Mouse (Mus musculus): ENCODE data around the gene Dcaf12. TPM values are rescaled to one million over a fixed set of nuclear protein-coding genes. Genes with fewer than 3 reads are reported as not detected.

The Dcaf12 gene
- polyA plus RNA-seq, 1 experiment: 30.9 TPM

GRCm38 (mm10) chr4:41293907-41294306 lies 20.8 kb downstream of the Dcaf12 start:
- peaks cover 17% of the 10 kb centered on the region for H3K36me3 ChIP-seq (ENCODE audit: control insufficient read depth, insufficient read depth, low read length)

DNA sequence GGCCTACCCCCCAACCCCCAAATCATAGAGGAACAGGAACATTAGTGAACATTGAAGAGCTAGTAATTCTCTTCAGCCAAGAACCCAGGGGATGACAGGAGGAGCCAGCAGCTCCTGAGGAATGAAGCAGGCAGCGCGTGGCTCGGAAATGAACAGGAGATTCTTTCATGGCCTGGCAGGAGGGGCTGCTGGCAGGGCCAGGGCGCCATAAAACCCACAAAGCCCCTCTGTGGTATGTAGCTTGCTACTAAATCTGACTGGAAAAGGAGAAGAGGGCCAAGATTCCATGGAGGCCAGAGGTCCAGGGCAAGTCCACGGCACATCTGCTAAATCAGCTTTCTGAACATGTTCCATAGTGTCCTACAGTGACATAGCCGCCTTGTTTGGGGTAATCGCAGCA lies 24.9 kb downstream of the Dcaf12 start:
- TF ChIP-seq POLR2A (IDR thresholded peaks at IDR 0.05; ENCODE audit: low read depth, low read length) (no peak), CTCF (conservative IDR thresholded peaks at IDR 0.05; ENCODE audit: insufficient read depth, insufficient read length, low read depth, low read length) (no peak)
- H3K36me3 ChIP-seq (ENCODE audit: control insufficient read depth, insufficient read depth, low read length): peaks cover 7% of the 10 kb centered on the region
- H3K4me1 ChIP-seq (ENCODE audit: control insufficient read depth, insufficient read depth, low read length): peaks cover 2% of the 10 kb centered on the region; the same call in 1 of the 2 replicates
- 44% methylated on average over 7 of the region's 7 CpGs for WGBS
- no peak overlapping the region for H3K4me3 ChIP-seq (ENCODE audit: insufficient read depth, low read depth, low read length)
- no peak overlapping the region for H3K27ac ChIP-seq (ENCODE audit: insufficient read depth, low read depth, low read length)
- peak; percentile 32 for DNase-seq
- no peaks in the 10 kb centered on the region for H3K27me3 ChIP-seq (replicated peaks; ENCODE audit: control insufficient read depth, insufficient read depth, low read length)

More at GRCm38 (mm10) chr4:41293907-41294306, 20.8 kb downstream of the Dcaf12 start:
- no peak for DNase-seq
- no peaks in the 10 kb centered on the region for H3K4me1 ChIP-seq (ENCODE audit: control insufficient read depth, insufficient read depth, low read length)
- no peak overlapping the region for H3K4me3 ChIP-seq (ENCODE audit: insufficient read depth, low read depth, low read length)
- WGBS: 75% methylated on average over 4 of the region's 4 CpGs
- H3K27me3 ChIP-seq (replicated peaks; ENCODE audit: control insufficient read depth, insufficient read depth, low read length): no peaks in the 10 kb centered on the region
- no peak overlapping the region for H3K27ac ChIP-seq (ENCODE audit: insufficient read depth, low read depth, low read length)
- TF ChIP-seq POLR2A (IDR thresholded peaks at IDR 0.05; ENCODE audit: low read depth, low read length) (no peak), CTCF (conservative IDR thresholded peaks at IDR 0.05; ENCODE audit: insufficient read depth, insufficient read length, low read depth, low read length) (no peak)

- DNase-seq: peak; percentile 62
- 13% methylated on average over 3 of the region's 3 CpGs for WGBS
These were observed 28.3 kb downstream of the Dcaf12 start for GRCm38 (mm10) chr4:41286420-41286819.

GRCm38 (mm10) chr4:41284087-41284486 lies 30.6 kb downstream of the Dcaf12 start:
- H3K4me3 ChIP-seq (ENCODE audit: insufficient read depth, low read depth, low read length): no peak overlapping the region
- no peaks in the 10 kb centered on the region for H3K27me3 ChIP-seq (replicated peaks; ENCODE audit: control insufficient read depth, insufficient read depth, low read length)
- H3K4me1 ChIP-seq (ENCODE audit: control insufficient read depth, insufficient read depth, low read length): peaks cover 2% of the 10 kb centered on the region; the same call in 1 of the 2 replicates
- no peak for DNase-seq
- no peak for TF ChIP-seq POLR2A (IDR thresholded peaks at IDR 0.05; ENCODE audit: low read depth, low read length)
- TF ChIP-seq CTCF (conservative IDR thresholded peaks at IDR 0.05; ENCODE audit: insufficient read depth, insufficient read length, low read depth, low read length): no peak
- 76% methylated on average over 2 of the region's 2 CpGs for WGBS
- no peaks in the 10 kb centered on the region for H3K36me3 ChIP-seq (ENCODE audit: control insufficient read depth, insufficient read depth, low read length)
- no peak overlapping the region for H3K27ac ChIP-seq (ENCODE audit: insufficient read depth, low read depth, low read length)

More at GRCm38 (mm10) chr4:41286420-41286819, 28.3 kb downstream of the Dcaf12 start:
- Histone ChIP-seq H3K4me3 (ENCODE audit: insufficient read depth, low read depth, low read length) (no peak overlapping the region), H3K27ac (ENCODE audit: insufficient read depth, low read depth, low read length) (no peak overlapping the region), H3K36me3 (ENCODE audit: control insufficient read depth, insufficient read depth, low read length) (no peaks in the 10 kb centered on the region; the same call in 1 of the 2 replicates), H3K27me3 (replicated peaks; ENCODE audit: control insufficient read depth, insufficient read depth, low read length) (no peaks in the 10 kb centered on the region), H3K4me1 (ENCODE audit: control insufficient read depth, insufficient read depth, low read length) (peaks cover 2% of the 10 kb centered on the region; the same call in 1 of the 2 replicates)
- TF ChIP-seq CTCF (conservative IDR thresholded peaks at IDR 0.05; ENCODE audit: insufficient read depth, insufficient read length, low read depth, low read length) (peak; percentile 37), POLR2A (IDR thresholded peaks at IDR 0.05; ENCODE audit: low read depth, low read length) (no peak)

DNA sequence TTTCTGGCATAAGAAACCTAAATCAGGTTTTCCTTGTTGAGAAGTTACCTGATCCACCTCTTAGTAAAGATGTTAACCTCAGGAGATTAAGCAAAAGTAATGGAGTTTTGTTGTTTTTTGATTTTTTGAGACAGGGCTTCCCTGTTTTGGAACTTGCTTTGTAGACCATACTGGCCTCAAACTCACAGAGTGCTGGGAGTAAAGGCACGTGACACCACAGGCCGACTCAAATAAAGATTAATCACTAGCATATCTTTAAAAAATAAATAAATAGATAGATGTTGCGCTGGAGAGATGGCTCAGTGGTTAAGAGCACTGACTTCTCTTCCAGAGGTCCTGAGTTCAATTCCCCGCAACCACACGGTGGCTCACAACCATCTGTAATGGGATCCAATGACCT lies 38.8 kb downstream of the Dcaf12 start:
- no peak overlapping the region for H3K27ac ChIP-seq (ENCODE audit: insufficient read depth, low read depth, low read length)
- 71% methylated on average over 5 of the region's 5 CpGs for WGBS
- no peaks in the 10 kb centered on the region for H3K27me3 ChIP-seq (replicated peaks; ENCODE audit: control insufficient read depth, insufficient read depth, low read length)
- TF ChIP-seq POLR2A (IDR thresholded peaks at IDR 0.05; ENCODE audit: low read depth, low read length) (no peak), CTCF (conservative IDR thresholded peaks at IDR 0.05; ENCODE audit: insufficient read depth, insufficient read length, low read depth, low read length) (no peak)
- no peak for DNase-seq
- H3K36me3 ChIP-seq (ENCODE audit: control insufficient read depth, insufficient read depth, low read length): no peaks in the 10 kb centered on the region
- no peak overlapping the region for H3K4me3 ChIP-seq (ENCODE audit: insufficient read depth, low read depth, low read length)
- peaks cover 4% of the 10 kb centered on the region; the same call in 1 of the 2 replicates for H3K4me1 ChIP-seq (ENCODE audit: control insufficient read depth, insufficient read depth, low read length)

GRCm38 (mm10) chr4:41274980-41275850 lies 39.5 kb downstream of the Dcaf12 start, which contains the start of gene Ubap2:
Gene Ubap2 (minus strand): TSS chr4:41275144.
- peak; percentile 99 for DNase-seq
- Histone ChIP-seq H3K27me3 (replicated peaks; ENCODE audit: control insufficient read depth, insufficient read depth, low read length) (no peaks in the 10 kb centered on the region), H3K4me1 (ENCODE audit: control insufficient read depth, insufficient read depth, low read length) (peaks cover 4% of the 10 kb centered on the region; the same call in 1 of the 2 replicates), H3K27ac (ENCODE audit: insufficient read depth, low read depth, low read length) (peak within 1 kb of the TSS; percentile 84), H3K4me3 (ENCODE audit: insufficient read depth, low read depth, low read length) (peak within 1 kb of the TSS; percentile 80), H3K36me3 (ENCODE audit: control insufficient read depth, insufficient read depth, low read length) (no peaks in the 10 kb centered on the region)
- TF ChIP-seq CTCF (conservative IDR thresholded peaks at IDR 0.05; ENCODE audit: insufficient read depth, insufficient read length, low read depth, low read length): no peak
- TF ChIP-seq POLR2A (IDR thresholded peaks at IDR 0.05; ENCODE audit: low read depth, low read length): no peak
- under 1% methylated on average over 60 of the region's 60 CpGs for WGBS

DNA sequence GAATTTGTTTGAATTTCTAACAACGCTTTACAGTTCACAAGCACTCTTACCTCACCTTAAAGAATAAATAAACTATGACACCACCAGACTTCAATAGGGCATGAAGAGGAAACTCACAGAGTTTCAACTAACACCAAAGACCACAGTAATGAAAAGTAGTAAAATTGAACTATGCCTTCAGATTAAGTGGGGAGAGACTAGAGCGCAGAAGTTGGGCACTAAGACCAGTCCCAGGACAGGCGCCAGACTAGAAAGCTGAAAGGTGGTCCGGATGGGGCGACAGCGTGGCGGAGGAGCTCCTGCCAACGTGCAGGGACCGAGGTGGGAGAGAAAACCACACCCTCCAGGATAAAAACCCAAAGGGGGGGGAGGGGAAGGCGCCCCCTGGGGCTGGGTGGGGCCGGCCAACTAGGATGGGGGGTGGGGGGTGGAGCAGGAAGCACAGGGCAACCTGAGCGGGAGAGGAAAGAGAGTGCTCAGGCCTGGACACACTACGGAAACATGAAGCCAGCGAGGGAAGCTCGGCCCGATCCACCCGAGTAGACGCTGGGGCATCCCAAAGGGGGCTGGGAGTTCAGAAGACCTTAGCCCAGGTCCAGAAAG lies 40.2 kb downstream of the Dcaf12 start:
- peak; percentile 19 for DNase-seq
- Histone ChIP-seq H3K4me1 (ENCODE audit: control insufficient read depth, insufficient read depth, low read length) (peaks cover 4% of the 10 kb centered on the region; the same call in 1 of the 2 replicates), H3K27me3 (replicated peaks; ENCODE audit: control insufficient read depth, insufficient read depth, low read length) (no peaks in the 10 kb centered on the region), H3K27ac (ENCODE audit: insufficient read depth, low read depth, low read length) (peak overlapping the region; percentile 42; the same call in 1 of the 2 replicates), H3K36me3 (ENCODE audit: control insufficient read depth, insufficient read depth, low read length) (no peaks in the 10 kb centered on the region), H3K4me3 (ENCODE audit: insufficient read depth, low read depth, low read length) (peak overlapping the region; percentile 80)
- no peak for TF ChIP-seq CTCF (conservative IDR thresholded peaks at IDR 0.05; ENCODE audit: insufficient read depth, insufficient read length, low read depth, low read length)
- TF ChIP-seq POLR2A (IDR thresholded peaks at IDR 0.05; ENCODE audit: low read depth, low read length): no peak
- WGBS: 1% methylated on average over 18 of the region's 18 CpGs
